Mouse (Mus musculus) gastrocnemius, postnatal 25 days (tissue): ENCODE data around the gene Tex36. TPM values are rescaled to one million over a fixed set of nuclear protein-coding genes. Genes with fewer than 3 reads are reported as not detected.

Source experiments
- DNase-seq: peaks from one replicate; pipeline ENCODE4 v3.0.0; 2022
- long read RNA-seq, 2 experiments: library from polyadenylated mRNA; stranded (forward); transcript quantifications; one replicate each; pipeline ENCODE4 v2.0.0; 2021
- total RNA-seq, 2 experiments: library from RNA; stranded (reverse); gene quantifications; 1 replicate in 1 of 2; 2 replicates in 1 of 2; pipeline ENCODE4 v1.2.3; 2021

Gene Tex36
- not detected for total RNA-seq
- long read RNA-seq, experiment 1, result 0 reads
- long read RNA-seq, experiment 2, result 0 reads

GRCm38 (mm10) chr7:133602058-133602457, at the start of gene Tex36:
Gene Tex36, minus strand, starts transcription at chr7:133602158.
- DNase-seq, result no peak

GRCm38 (mm10) chr7:133645716-133646115, 43.8 kb upstream of the Tex36 start:
- no peak for DNase-seq

GRCm38 (mm10) chr7:133638821-133639220, 36.9 kb upstream of the Tex36 start:
- DNase-seq, result no peak

GRCm38 (mm10) chr7:133638306-133638705, 36.3 kb upstream of the Tex36 start:
- DNase-seq, result no peak

- DNase-seq, result peak; percentile 98
Measured at GRCm38 (mm10) chr7:133637361-133638305, 35.7 kb upstream of the Tex36 start, which contains the start of gene Edrf1. Gene Edrf1, plus strand, starts transcription at chr7:133637543.

- DNase-seq, result peak; percentile 74
Measured at GRCm38 (mm10) chr7:133636738-133637352, 34.9 kb upstream of the Tex36 start.

- no peak for DNase-seq
Measured at GRCm38 (mm10) chr7:133634932-133635650, 33.1 kb upstream of the Tex36 start.

GRCm38 (mm10) chr7:133632476-133632875, 30.5 kb upstream of the Tex36 start:
- DNase-seq, result no peak

- DNase-seq, result no peak
Measured at GRCm38 (mm10) chr7:133630821-133631220, 28.9 kb upstream of the Tex36 start.

- no peak for DNase-seq
Measured at GRCm38 (mm10) chr7:133627184-133627936, 25.4 kb upstream of the Tex36 start.

GRCm38 (mm10) chr7:133623226-133623625, 21.3 kb upstream of the Tex36 start:
- no peak for DNase-seq

GRCm38 (mm10) chr7:133620721-133621120, 18.8 kb upstream of the Tex36 start:
- DNase-seq, result no peak

GRCm38 (mm10) chr7:133612981-133613380, 11.0 kb upstream of the Tex36 start:
- DNase-seq, result no peak

GRCm38 (mm10) chr7:133609585-133609984, 7.6 kb upstream of the Tex36 start:
- no peak for DNase-seq

- DNase-seq, result no peak
Measured at GRCm38 (mm10) chr7:133608631-133609340, 6.8 kb upstream of the Tex36 start.

- DNase-seq, result no peak
Measured at GRCm38 (mm10) chr7:133607883-133608575, 6.1 kb upstream of the Tex36 start.

GRCm38 (mm10) chr7:133607331-133607730, 5.4 kb upstream of the Tex36 start:
- DNase-seq, result no peak

GRCm38 (mm10) chr7:133604427-133605081, 2.6 kb upstream of the Tex36 start:
- DNase-seq, result no peak

- no peak for DNase-seq
Measured at GRCm38 (mm10) chr7:133603156-133603555, 1.2 kb upstream of the Tex36 start.

- no peak for DNase-seq
Measured at GRCm38 (mm10) chr7:133600558-133600957, 1.4 kb downstream of the Tex36 start.
